In genomic region chr11:18489517-18490256, GRCm38 (mm10) we compare ENCODE assay signal across 30 mouse cellular contexts.
DNase-seq lines count a peak whose midpoint lies in the region; ATAC-seq and TF ChIP-seq lines count a peak whose summit lies in the region.
"Had no signal": no experiment of that assay in that cellular context is flagged by ENCODE, and none has a peak within 500 bp of the region (broad histone marks: within the 10 kb centered on the region; RNA-seq: fewer than 3 reads in every experiment).

No protein-coding gene starts in this region.

- ATAC-seq in neural tube, embryonic 12.5 days (ENCODE audit: low FRiP score, low read depth) = peak; percentile 61; the same call in 1 of the 2 replicates
- ATAC-seq in neural tube, embryonic 14.5 days (ENCODE audit: low read depth) = peak; percentile 66; the same call in 1 of the 2 replicates
- ATAC-seq: CD4-positive, CD25-positive, alpha-beta regulatory T cell, adult 4 months; forebrain, embryonic 14.5 days had no signal

- H3K9ac ChIP-seq in neural tube, embryonic 12.5 days = no peak overlapping the region
- no peak overlapping the region for H3K9ac ChIP-seq in neural tube, embryonic 14.5 days (replicated peaks; ENCODE audit: low read depth, low read length)
- H3K9ac ChIP-seq: embryonic facial prominence, embryonic 12.5 days; hindbrain, embryonic 15.5 days; limb, embryonic 13.5 days; lung, embryonic 15.5 days; midbrain, embryonic 12.5 days had no signal

- 18% methylated on average over 9 of the region's 9 CpGs for WGBS in kidney, adult 2 months
- 57% methylated on average over 9 of the region's 9 CpGs for WGBS in neural tube, embryonic 12.5 days
- 44% methylated on average over 9 of the region's 9 CpGs for WGBS in neural tube, embryonic 14.5 days

- no peak for TF ChIP-seq CTCF in kidney, adult 2 months (conservative IDR thresholded peaks at IDR 0.05; ENCODE audit: insufficient read depth, insufficient read length, low read depth, low read length)

- no peaks in the 10 kb centered on the region for H3K9me3 ChIP-seq in neural tube, embryonic 12.5 days
- no peaks in the 10 kb centered on the region for H3K9me3 ChIP-seq in neural tube, embryonic 14.5 days (ENCODE audit: control insufficient read depth, low read length)
- H3K9me3 ChIP-seq: embryonic facial prominence, embryonic 12.5 days; hindbrain, embryonic 15.5 days; limb, embryonic 13.5 days; lung, embryonic 15.5 days; midbrain, embryonic 12.5 days had no signal

- no peak overlapping the region for H3K4me3 ChIP-seq in kidney, adult 2 months (ENCODE audit: insufficient read depth, low read depth, low read length)
- no peak overlapping the region for H3K4me3 ChIP-seq in neural tube, embryonic 12.5 days
- no peak overlapping the region for H3K4me3 ChIP-seq in neural tube, embryonic 14.5 days (ENCODE audit: low read depth, low read length)
- H3K4me3 ChIP-seq: embryonic facial prominence, embryonic 12.5 days; gastrocnemius, adult 2 months; hindbrain, embryonic 15.5 days; left cerebral cortex, adult 2 months; limb, embryonic 13.5 days; lung, embryonic 15.5 days; midbrain, embryonic 12.5 days; myocyte had no signal

- H3K4me2 ChIP-seq in neural tube, embryonic 12.5 days (replicated peaks) = no peak overlapping the region
- no peak overlapping the region for H3K4me2 ChIP-seq in neural tube, embryonic 14.5 days (ENCODE audit: low read depth, low read length)
- H3K4me2 ChIP-seq: embryonic facial prominence, embryonic 12.5 days; heart, embryonic 11.5 days; hindbrain, embryonic 15.5 days; limb, embryonic 13.5 days; liver, embryonic 11.5 days; lung, embryonic 15.5 days; midbrain, embryonic 12.5 days had no signal

- H3K4me1 ChIP-seq in kidney, adult 2 months (ENCODE audit: control insufficient read depth, insufficient read depth, low read length) = no peaks in the 10 kb centered on the region
- H3K4me1 ChIP-seq in neural tube, embryonic 12.5 days = no peaks in the 10 kb centered on the region
- H3K4me1 ChIP-seq in neural tube, embryonic 14.5 days (ENCODE audit: control insufficient read depth, insufficient read depth, low read length) = no peaks in the 10 kb centered on the region
- H3K4me1 ChIP-seq: hindbrain, embryonic 15.5 days; limb, embryonic 13.5 days; lung, embryonic 15.5 days; midbrain, embryonic 12.5 days had no signal

- peak; percentile 8 for DNase-seq in kidney, adult 2 months
- no peak for DNase-seq in kidney, postnatal 10 days
- no peak for DNase-seq in neural tube, embryonic 10.5 days (ENCODE audit: extremely low spot score, low spot score)
- peak; percentile 26 for DNase-seq in forelimb bud, embryonic 11.5 days (ENCODE audit: low read depth, low spot score)
- DNase-seq in adrenal gland, adult 2 months = no peak
- DNase-seq: adrenal gland, postnatal 36 days; cerebellum, adult 18-20 months; cerebellum, postnatal 25 days; gastrocnemius, adult 2 months; gastrocnemius, postnatal 36 days; heart, adult 18-20 months; heart, postnatal 36 days; kidney, adult 8-10 months; right cerebral cortex, postnatal 4 days; thymus, adult 18-20 months; thymus, postnatal 36 days had no signal

- no peak overlapping the region for H3K27ac ChIP-seq in kidney, adult 2 months (ENCODE audit: insufficient read depth, low read depth, low read length)
- no peak overlapping the region for H3K27ac ChIP-seq in neural tube, embryonic 12.5 days
- no peak overlapping the region for H3K27ac ChIP-seq in neural tube, embryonic 14.5 days (ENCODE audit: low read depth, low read length)
- H3K27ac ChIP-seq: embryonic facial prominence, embryonic 12.5 days; gastrocnemius, adult 2 months; hindbrain, embryonic 15.5 days; left cerebral cortex, adult 2 months; limb, embryonic 13.5 days; lung, embryonic 15.5 days; midbrain, embryonic 12.5 days; stomach, postnatal 0 days had no signal

- H3K27me3 ChIP-seq in kidney, adult 2 months (replicated peaks; ENCODE audit: control insufficient read depth, insufficient read depth, low read length) = no peaks in the 10 kb centered on the region; the same call in 1 of the 2 replicates
- H3K27me3 ChIP-seq in neural tube, embryonic 12.5 days (replicated peaks) = no peaks in the 10 kb centered on the region
- H3K27me3 ChIP-seq in neural tube, embryonic 14.5 days (ENCODE audit: control insufficient read depth, insufficient read depth, low read length) = no peaks in the 10 kb centered on the region
- H3K27me3 ChIP-seq: embryonic facial prominence, embryonic 12.5 days; hindbrain, embryonic 15.5 days; limb, embryonic 13.5 days; lung, embryonic 15.5 days; midbrain, embryonic 12.5 days had no signal

- TF ChIP-seq POLR2A in kidney, adult 2 months (IDR thresholded peaks at IDR 0.05; ENCODE audit: low read depth, low read length) = no peak

- H3K36me3 ChIP-seq in kidney, adult 2 months (ENCODE audit: control insufficient read depth, insufficient read depth, low read length) = no peaks in the 10 kb centered on the region
- no peaks in the 10 kb centered on the region for H3K36me3 ChIP-seq in neural tube, embryonic 12.5 days
- H3K36me3 ChIP-seq in neural tube, embryonic 14.5 days (ENCODE audit: control insufficient read depth, insufficient read depth, low read length) = no peaks in the 10 kb centered on the region
- H3K36me3 ChIP-seq: embryonic facial prominence, embryonic 12.5 days; hindbrain, embryonic 15.5 days; limb, embryonic 13.5 days; lung, embryonic 15.5 days; midbrain, embryonic 12.5 days had no signal

Comparison
In these comparisons a context has a peak if more than half of its experiments do, and no peak if none do; other contexts are left out.
1. DNase-seq: peak in kidney, adult 2 months (single experiment) and forelimb bud, embryonic 11.5 days (single experiment); none in kidney, postnatal 10 days (single experiment), neural tube, embryonic 10.5 days (single experiment) and adrenal gland, adult 2 months (single experiment).